Mouse (Mus musculus) left cerebral cortex, adult 8-10 months (tissue): Measurements from ENCODE around the gene Rnls. TPM values are rescaled to one million over a fixed set of nuclear protein-coding genes. Genes with fewer than 3 reads are reported as not detected.
"Not testable (repeated sequence)": the region's sequence is repeated elsewhere in the genome, so short reads cannot be mapped to it uniquely, and the experiment has no call there.

Source experiments
- DNase-seq, 2 experiments: peaks; one replicate each; pipeline ENCODE4 v3.0.0; 2022; ENCODE audit warnings: low spot score in 2 of 2
- total RNA-seq, 4 experiments: library from RNA; stranded (reverse); gene quantifications; 2 replicates each; pipeline ENCODE4 v1.2.4; 2022

Gene Rnls
- total RNA-seq: 1 to 10 TPM; 1.1 to 2.1 (median 1.6) TPM

- peak; percentile 67 to 83 for DNase-seq
Observed at GRCm38 (mm10) chr19:33391651-33392382, at the start of gene Rnls. Rnls (minus strand) TSS chr19:33392295.

GRCm38 (mm10) chr19:33429457-33429856 lies 37.4 kb upstream of the Rnls start:
- DNase-seq: no peak

GRCm38 (mm10) chr19:33419368-33419767 lies 27.3 kb upstream of the Rnls start:
- DNase-seq: not testable (repeated sequence)

GRCm38 (mm10) chr19:33380825-33381224 lies 11.3 kb downstream of the Rnls start:
- no peak for DNase-seq

GRCm38 (mm10) chr19:33380386-33380785 lies 11.7 kb downstream of the Rnls start:
- no peak for DNase-seq

- DNase-seq: no peak
Observed at GRCm38 (mm10) chr19:33368808-33369207, 23.3 kb downstream of the Rnls start.

- DNase-seq: peak; percentile 38 to 48
Observed at GRCm38 (mm10) chr19:33366661-33367060, 25.4 kb downstream of the Rnls start.

GRCm38 (mm10) chr19:33357019-33357418 lies 35.1 kb downstream of the Rnls start:
- DNase-seq: no peak

- DNase-seq: no peak
Observed at GRCm38 (mm10) chr19:33340119-33340518, 52.0 kb downstream of the Rnls start.

- no peak for DNase-seq
Observed at GRCm38 (mm10) chr19:33326706-33327641, 65.1 kb downstream of the Rnls start.

GRCm38 (mm10) chr19:33318785-33319184 lies 73.3 kb downstream of the Rnls start:
- DNase-seq: peak in 1 of 2 experiments; percentile 30

- DNase-seq: no peak
Observed at GRCm38 (mm10) chr19:33317130-33317529, 75.0 kb downstream of the Rnls start.

- DNase-seq: no peak
Observed at GRCm38 (mm10) chr19:33299726-33300292, 92.3 kb downstream of the Rnls start.

GRCm38 (mm10) chr19:33296338-33296737 lies 95.8 kb downstream of the Rnls start:
- DNase-seq: no peak

GRCm38 (mm10) chr19:33282985-33283384 lies 109.1 kb downstream of the Rnls start:
- DNase-seq: no peak

- DNase-seq: no peak
Observed at GRCm38 (mm10) chr19:33276421-33276820, 115.7 kb downstream of the Rnls start.

- DNase-seq: no peak
Observed at GRCm38 (mm10) chr19:33273676-33274075, 118.4 kb downstream of the Rnls start.

GRCm38 (mm10) chr19:33271571-33271970 lies 120.5 kb downstream of the Rnls start:
- no peak for DNase-seq

- no peak for DNase-seq
Observed at GRCm38 (mm10) chr19:33270231-33270630, 121.9 kb downstream of the Rnls start.

GRCm38 (mm10) chr19:33268044-33268443 lies 124.1 kb downstream of the Rnls start:
- no peak for DNase-seq

- DNase-seq: no peak
Observed at GRCm38 (mm10) chr19:33265245-33265644, 126.8 kb downstream of the Rnls start.
